Mouse (Mus musculus): ENCODE measurements around the gene Lrp4. TPM values are rescaled to one million over a fixed set of nuclear protein-coding genes. Genes with fewer than 3 reads are reported as not detected.

The Lrp4 gene
- polyA plus RNA-seq, 1 experiment from 2014 or later = 9.6 TPM

DNA sequence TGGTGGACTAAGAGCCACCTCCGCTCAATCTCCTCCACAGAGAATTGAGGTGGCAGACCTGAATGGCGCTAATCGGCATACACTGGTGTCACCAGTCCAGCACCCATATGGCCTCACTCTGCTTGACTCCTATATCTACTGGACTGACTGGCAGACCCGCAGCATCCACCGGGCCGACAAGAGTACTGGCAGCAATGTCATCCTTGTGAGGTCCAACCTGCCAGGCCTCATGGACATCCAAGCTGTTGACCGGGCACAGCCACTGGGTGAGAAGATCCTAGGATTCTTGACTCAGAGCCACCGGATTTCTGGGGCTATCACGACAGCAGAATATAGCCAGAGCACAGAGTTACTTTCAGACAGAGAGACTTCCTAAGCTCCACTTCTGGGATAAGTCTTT lies 36.7 kb downstream of the Lrp4 start:
- WGBS = 97% methylated on average over 9 of the region's 9 CpGs
- H3K4me1 ChIP-seq = no peaks in the 10 kb centered on the region
- no peak overlapping the region for H3K9ac ChIP-seq
- no peak for ATAC-seq (ENCODE audit: insufficient number of reproducible peaks, low FRiP score, low TSS enrichment, low read depth)
- no peak overlapping the region for H3K4me2 ChIP-seq
- no peak overlapping the region for H3K27ac ChIP-seq
- no peaks in the 10 kb centered on the region for H3K27me3 ChIP-seq
- H3K4me3 ChIP-seq = no peak overlapping the region
- H3K9me3 ChIP-seq = no peaks in the 10 kb centered on the region
- H3K36me3 ChIP-seq = peaks cover 90% of the 10 kb centered on the region

DNA sequence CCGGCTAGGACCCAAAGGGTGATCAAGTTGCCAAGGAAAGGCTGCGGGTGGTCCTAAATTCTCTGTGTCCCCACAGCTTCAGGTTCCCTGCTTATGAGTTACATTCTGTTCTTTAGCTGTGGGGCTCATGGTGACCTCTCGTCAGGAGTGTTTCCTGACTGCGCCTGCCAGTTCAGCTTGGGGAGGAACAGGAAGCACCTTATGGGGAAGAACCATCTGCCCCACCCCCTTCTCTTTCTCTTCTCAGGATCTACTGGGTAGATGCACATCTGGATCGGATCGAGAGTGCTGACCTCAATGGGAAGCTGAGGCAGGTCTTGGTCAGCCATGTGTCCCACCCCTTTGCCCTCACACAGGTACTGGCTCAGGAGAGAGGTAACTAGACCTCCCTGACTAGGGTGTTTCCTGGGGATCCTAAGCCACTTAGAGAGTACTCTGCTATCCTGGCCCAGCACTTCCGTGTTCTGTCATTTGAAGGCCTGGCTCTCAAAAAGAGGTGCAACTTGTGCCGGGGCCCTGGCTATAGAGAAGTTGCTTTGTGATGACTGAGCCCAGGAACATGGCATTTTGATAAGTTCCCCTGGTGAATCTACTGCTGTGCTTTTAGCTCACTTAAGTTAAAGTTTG lies 40.9 kb downstream of the Lrp4 start:
- Histone ChIP-seq H3K9me3 (no peaks in the 10 kb centered on the region), H3K27me3 (no peaks in the 10 kb centered on the region), H3K9ac (no peak overlapping the region), H3K27ac (no peak overlapping the region), H3K4me1 (no peaks in the 10 kb centered on the region), H3K4me3 (no peak overlapping the region), H3K4me2 (no peak overlapping the region), H3K36me3 (peaks cover 88% of the 10 kb centered on the region)
- 85% methylated on average over 8 of the region's 8 CpGs for WGBS
- no peak for ATAC-seq (ENCODE audit: insufficient number of reproducible peaks, low FRiP score, low TSS enrichment, low read depth)

DNA sequence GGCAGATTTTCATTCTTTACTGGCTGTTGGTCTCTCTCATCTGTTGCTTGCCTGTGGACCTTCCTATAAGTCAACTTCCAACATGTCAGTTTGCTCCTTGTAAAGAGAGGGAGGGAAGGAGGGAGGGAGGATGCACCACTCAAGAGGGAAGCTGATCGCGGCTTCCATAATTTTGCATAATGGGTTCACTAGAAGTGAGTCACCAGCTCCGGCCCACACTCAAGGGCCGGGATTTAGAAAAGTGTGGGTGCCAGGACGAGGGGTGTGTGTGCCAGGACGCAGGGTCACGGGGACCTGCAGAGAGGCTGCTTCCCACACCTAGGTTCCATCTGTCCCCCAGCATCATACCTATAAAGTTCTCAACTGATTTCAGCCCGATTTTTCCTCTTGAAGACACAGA lies 50.8 kb downstream of the Lrp4 start:
- H3K4me3 ChIP-seq = no peak overlapping the region
- ATAC-seq (ENCODE audit: insufficient number of reproducible peaks, low FRiP score, low TSS enrichment, low read depth) = no peak
- no peak overlapping the region for H3K27ac ChIP-seq
- H3K4me1 ChIP-seq = no peaks in the 10 kb centered on the region
- 87% methylated on average over 8 of the region's 8 CpGs for WGBS
- H3K9me3 ChIP-seq = no peaks in the 10 kb centered on the region
- H3K27me3 ChIP-seq = no peaks in the 10 kb centered on the region
- no peak overlapping the region for H3K4me2 ChIP-seq
- peaks cover 73% of the 10 kb centered on the region for H3K36me3 ChIP-seq
- no peak overlapping the region for H3K9ac ChIP-seq

DNA sequence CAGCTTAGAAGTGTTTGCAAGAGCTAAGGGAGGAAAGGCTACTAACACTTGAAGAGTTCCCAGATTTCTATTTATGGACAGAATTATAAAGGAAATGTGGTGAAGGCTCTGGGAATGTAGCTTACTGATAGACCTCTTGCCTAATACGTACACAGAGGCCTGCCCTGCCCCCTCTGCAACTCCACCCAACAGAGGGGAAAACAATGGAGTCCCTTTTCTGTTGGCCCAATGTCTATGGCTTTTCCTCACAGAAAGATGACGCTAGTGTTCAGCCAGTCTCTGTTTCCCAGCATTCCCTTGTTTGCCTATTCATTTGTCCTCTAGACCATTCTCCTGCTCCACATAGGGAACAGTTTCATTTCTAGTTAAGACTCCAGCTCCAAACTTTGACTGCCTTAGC lies 59.9 kb downstream of the Lrp4 start:
- 35% methylated on average over 2 of the region's 2 CpGs for WGBS
- Histone ChIP-seq H3K9me3 (no peaks in the 10 kb centered on the region), H3K9ac (no peak overlapping the region), H3K36me3 (peaks cover 18% of the 10 kb centered on the region), H3K27ac (no peak overlapping the region), H3K4me3 (no peak overlapping the region), H3K4me2 (no peak overlapping the region), H3K4me1 (no peaks in the 10 kb centered on the region), H3K27me3 (no peaks in the 10 kb centered on the region)
- no peak for ATAC-seq (ENCODE audit: insufficient number of reproducible peaks, low FRiP score, low TSS enrichment, low read depth)

DNA sequence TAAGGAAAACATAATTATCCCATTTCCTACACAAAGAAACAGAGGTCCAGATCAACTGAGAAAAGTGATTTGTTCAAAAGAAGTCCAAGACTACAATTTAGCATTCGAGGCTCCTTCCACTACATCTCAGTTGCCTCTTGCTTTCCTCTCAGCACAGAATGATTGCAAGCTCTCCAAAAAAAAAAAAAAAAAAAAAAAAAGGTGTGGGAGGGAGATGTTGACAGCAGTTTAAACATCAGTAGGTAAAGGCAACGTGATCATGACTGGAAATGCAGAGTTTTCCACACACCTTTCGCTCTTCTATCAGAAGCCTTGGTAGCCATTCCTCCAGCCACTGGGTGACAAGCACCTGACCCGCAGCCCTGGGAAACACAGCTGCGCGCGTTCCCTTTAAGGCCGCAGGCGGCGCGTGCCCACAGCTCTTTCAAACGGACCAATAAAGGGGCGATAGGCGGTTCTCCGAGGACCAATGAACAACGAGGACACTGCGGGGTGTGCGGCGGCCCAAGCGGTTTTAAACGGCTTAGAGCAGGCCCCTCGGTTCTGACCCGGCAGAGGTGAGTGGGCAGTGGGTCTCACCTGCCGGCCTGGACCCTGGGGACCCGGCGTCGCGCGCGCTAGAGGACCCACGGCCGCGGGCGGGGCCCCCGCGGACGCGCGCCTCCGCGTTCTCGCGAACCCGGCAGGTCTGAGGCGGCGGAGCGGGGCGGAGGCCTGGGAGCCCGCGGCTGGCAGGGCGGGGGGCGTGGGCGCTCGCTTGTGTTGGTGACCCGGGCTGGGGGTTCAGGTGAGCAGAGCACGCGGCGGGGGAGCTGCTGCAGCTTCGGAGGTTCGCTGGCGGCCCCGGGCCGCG lies 69.2 kb downstream of the Lrp4 start, which contains the start of gene Ckap5:
Gene Ckap5, plus strand, starts transcription at position 469 of the 853 bp plus-strand sequence.
- peak within 1 kb of the TSS; percentile 95 for H3K4me3 ChIP-seq
- ATAC-seq (ENCODE audit: insufficient number of reproducible peaks, low FRiP score, low TSS enrichment, low read depth) = peak; percentile 96
- WGBS = under 1% methylated on average over 64 of the region's 64 CpGs
- H3K4me1 ChIP-seq = peaks cover 7% of the 10 kb centered on the region; the same call in 1 of the 2 replicates
- no peaks in the 10 kb centered on the region for H3K9me3 ChIP-seq
- H3K27ac ChIP-seq = peak within 1 kb of the TSS; percentile 87
- H3K27me3 ChIP-seq = no peaks in the 10 kb centered on the region
- H3K36me3 ChIP-seq = peaks cover 4% of the 10 kb centered on the region; the same call in 1 of the 2 replicates
- H3K9ac ChIP-seq = peak within 1 kb of the TSS; percentile 96
- peak within 1 kb of the TSS; percentile 68 for H3K4me2 ChIP-seq

DNA sequence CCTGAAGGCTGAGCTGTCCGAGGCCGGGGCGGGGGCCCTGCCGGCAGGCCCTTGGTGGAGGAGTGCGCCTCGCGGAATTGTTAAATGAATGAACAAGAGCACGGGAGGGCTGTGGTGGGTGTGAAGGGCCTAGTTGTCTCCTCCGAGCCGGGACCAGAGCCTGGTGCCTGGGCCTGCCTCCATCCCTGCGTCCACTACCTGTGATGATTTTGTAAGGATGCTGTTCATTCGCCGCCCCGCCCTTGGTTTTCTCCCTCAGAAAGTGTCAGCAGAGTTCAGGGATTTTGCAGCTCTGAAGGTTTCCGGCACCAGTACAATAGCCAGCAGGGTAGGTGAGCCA lies 69.8 kb downstream of the Lrp4 start:
- Histone ChIP-seq H3K36me3 (peaks cover 4% of the 10 kb centered on the region; the same call in 1 of the 2 replicates), H3K4me3 (peak overlapping the region; percentile 95), H3K4me1 (peaks cover 7% of the 10 kb centered on the region; the same call in 1 of the 2 replicates), H3K4me2 (peak overlapping the region; percentile 68), H3K9ac (peak overlapping the region; percentile 96), H3K9me3 (no peaks in the 10 kb centered on the region), H3K27ac (peak overlapping the region; percentile 87), H3K27me3 (no peaks in the 10 kb centered on the region)
- ATAC-seq (ENCODE audit: insufficient number of reproducible peaks, low FRiP score, low TSS enrichment, low read depth) = peak; percentile 21; the same call in 1 of the 2 replicates
- WGBS = under 1% methylated on average over 15 of the region's 15 CpGs

DNA sequence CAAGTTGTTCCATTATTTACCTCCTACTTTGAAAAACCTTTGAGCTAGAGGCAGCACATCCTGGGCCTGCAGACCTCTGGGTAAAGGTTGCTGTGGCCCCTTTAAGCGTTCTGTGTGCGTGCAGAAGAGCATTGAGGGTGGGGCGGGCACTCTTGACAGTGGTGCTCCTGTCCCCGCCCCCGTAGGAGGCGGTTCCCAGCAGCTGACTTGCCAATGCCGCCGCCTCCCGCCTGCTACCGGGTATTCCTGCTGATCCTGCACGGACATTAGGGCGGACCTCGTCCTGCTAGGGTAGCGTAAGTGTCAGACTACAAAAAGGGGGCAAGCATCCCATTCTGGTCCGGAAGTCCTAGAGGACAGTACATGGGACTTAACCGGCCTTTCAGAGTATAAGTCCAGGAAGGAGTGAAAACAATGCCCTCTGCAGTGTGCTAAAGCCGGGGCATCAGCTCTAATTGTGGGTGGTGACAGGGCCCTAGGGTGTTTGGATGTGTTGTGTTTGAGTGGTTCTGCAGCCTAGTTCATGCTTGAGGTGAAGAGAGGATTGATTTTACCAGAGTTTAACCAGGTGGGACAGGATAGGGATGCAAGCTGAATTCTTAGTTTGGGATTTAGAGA lies 80.4 kb downstream of the Lrp4 start:
- H3K4me3 ChIP-seq = peak overlapping the region; percentile 37
- H3K27ac ChIP-seq = peak overlapping the region; percentile 47; the same call in 1 of the 2 replicates
- ATAC-seq (ENCODE audit: insufficient number of reproducible peaks, low FRiP score, low TSS enrichment, low read depth) = peak; percentile 88
- WGBS = 7% methylated on average over 17 of the region's 17 CpGs
- no peaks in the 10 kb centered on the region for H3K9me3 ChIP-seq
- H3K9ac ChIP-seq = no peak overlapping the region
- peaks cover 6% of the 10 kb centered on the region; the same call in 1 of the 2 replicates for H3K4me1 ChIP-seq
- peak overlapping the region; percentile 42 for H3K4me2 ChIP-seq
- no peaks in the 10 kb centered on the region for H3K27me3 ChIP-seq
- no peaks in the 10 kb centered on the region for H3K36me3 ChIP-seq

Other genes starting within 250 kb of the Lrp4 start
- 20.0 and 22.1 TPM in 2 replicates for gene Ddb2, start 220.5 kb upstream of the Lrp4 start, polyA plus RNA-seq (2015; fragmentation: Nextera tagmentation; extraction: Ambion mirVana)
- 58.1 and 93.7 TPM in 2 replicates for gene Pacsin3, start 201.6 kb upstream of the Lrp4 start, polyA plus RNA-seq (2015; fragmentation: Nextera tagmentation; extraction: Ambion mirVana)
- 82.9 and 83.1 TPM in 2 replicates for gene Arfgap2, start 192.5 kb upstream of the Lrp4 start, polyA plus RNA-seq (2015; fragmentation: Nextera tagmentation; extraction: Ambion mirVana)
- gene 1110051M20Rik, start 12.8 kb upstream of the Lrp4 start, polyA plus RNA-seq (2015; fragmentation: Nextera tagmentation; extraction: Ambion mirVana) = 51.6 and 54.1 TPM in 2 replicates
- gene Ckap5, start 69.3 kb downstream of the Lrp4 start, polyA plus RNA-seq (2015; fragmentation: Nextera tagmentation; extraction: Ambion mirVana) = 75.2 and 78.4 TPM in 2 replicates
- gene F2, start 178.9 kb downstream of the Lrp4 start, polyA plus RNA-seq (2015; fragmentation: Nextera tagmentation; extraction: Ambion mirVana) = 1.8 and 2.2 TPM in 2 replicates
- 10.4 and 12.7 TPM in 2 replicates for gene Zfp408, start 192.3 kb downstream of the Lrp4 start, polyA plus RNA-seq (2015; fragmentation: Nextera tagmentation; extraction: Ambion mirVana)
- 129 and 139 TPM in 2 replicates for gene Arhgap1, start 192.3 kb downstream of the Lrp4 start, polyA plus RNA-seq (2015; fragmentation: Nextera tagmentation; extraction: Ambion mirVana)

All from limb, embryonic 15.5 days (tissue).